Mouse (Mus musculus) spleen, adult 2 months (tissue): ENCODE measurements around the gene Adamts18. TPM values are rescaled to one million over a fixed set of nuclear protein-coding genes. Genes with fewer than 3 reads are reported as not detected.

Source experiments
- DNase-seq, 2 experiments: peaks; one replicate each; pipeline versions ENCODE4 v3.0.0 to v3.0.0-alpha.2; 2012 to 2021; ENCODE audit warnings: low spot score in 2 of 2, low read depth in 1 of 2
- H3K27ac ChIP-seq: fragments of 200-500 bp; 2 replicates; pipeline ENCODE4 v1.5.1; 2012; ENCODE audit warnings: low read length, inconsistent platforms; ENCODE audit not compliant: insufficient read depth
- H3K27me3 ChIP-seq: fragments of 200-500 bp; 2 replicates; pipeline ENCODE4 v1.6.1; 2012; ENCODE audit warnings: mild to moderate bottlenecking, moderate library complexity, low read length, inconsistent platforms; ENCODE audit not compliant: control insufficient read depth, insufficient read depth
- H3K36me3 ChIP-seq: fragments of 200-500 bp; 2 replicates; pipeline ENCODE4 v1.6.1; 2012; ENCODE audit warnings: mild to moderate bottlenecking, low read length, inconsistent platforms; ENCODE audit not compliant: control insufficient read depth, insufficient read depth
- H3K4me1 ChIP-seq: fragments of 200-500 bp; 2 replicates; pipeline ENCODE4 v1.6.1; 2011; ENCODE audit warnings: inconsistent platforms; ENCODE audit not compliant: control insufficient read depth, insufficient read depth, insufficient read length
- H3K4me3 ChIP-seq: fragments of 200-500 bp; 2 replicates; pipeline ENCODE4 v1.5.1; 2011; ENCODE audit warnings: mild to moderate bottlenecking, inconsistent platforms; ENCODE audit not compliant: insufficient read depth, insufficient read length; ENCODE audit errors: extremely low read depth
- CTCF ChIP-seq: fragments of 200-500 bp; IDR thresholded peaks from 2 replicates; pipeline ENCODE4 v1.5.1; 2011; ENCODE audit warnings: mild to moderate bottlenecking, inconsistent platforms; ENCODE audit not compliant: insufficient read depth, insufficient read length, insufficient replicate concordance; ENCODE audit errors: extremely low read depth
- POLR2A ChIP-seq: fragments of 200-500 bp; IDR thresholded peaks from 2 replicates; pipeline ENCODE4 v1.6.1; 2011; ENCODE audit warnings: low read depth, low read length, inconsistent platforms
- WGBS: fragments of 180-500 bp; shearing (Covaris S2); methylation state at CpG from one replicate; pipeline ENCODE4 v1.1.7; 2018; 5-methylcytosine and 5-hydroxymethylcytosine counted together
- polyA plus RNA-seq: library from polyadenylated mRNA; depleted of rRNA; stranded (reverse); fragments of >200 nt; gene quantifications from 2 replicates; pipeline ENCODE4 v1.2.3, GENCODE M21; 2012

Gene Adamts18
- polyA plus RNA-seq, 1 experiment = not detected

- H3K27ac ChIP-seq = no peak overlapping the region
- no peaks in the 10 kb centered on the region for H3K27me3 ChIP-seq
- no peak for DNase-seq
- H3K4me1 ChIP-seq = no peaks in the 10 kb centered on the region
- no peaks in the 10 kb centered on the region for H3K36me3 ChIP-seq
- no peak overlapping the region for H3K4me3 ChIP-seq
- 28% methylated on average over 5 of the region's 5 CpGs for WGBS
- TF ChIP-seq CTCF (no peak), POLR2A (no peak)
Observed at GRCm38 (mm10) chr8:113723873-113724538, 124.5 kb downstream of the Adamts18 start.

- Histone ChIP-seq H3K4me1 (no peaks in the 10 kb centered on the region), H3K4me3 (no peak overlapping the region), H3K36me3 (no peaks in the 10 kb centered on the region), H3K27me3 (no peaks in the 10 kb centered on the region), H3K27ac (no peak overlapping the region)
- WGBS = 84% methylated on average over 13 of the region's 13 CpGs
- DNase-seq = no peak
- TF ChIP-seq POLR2A (no peak), CTCF (no peak)
Observed at GRCm38 (mm10) chr8:113721459-113721858, 127.1 kb downstream of the Adamts18 start.

- WGBS = 71% methylated on average over 7 of the region's 7 CpGs
- DNase-seq = no peak
- Histone ChIP-seq H3K4me3 (no peak overlapping the region), H3K36me3 (no peaks in the 10 kb centered on the region), H3K27ac (no peak overlapping the region), H3K4me1 (no peaks in the 10 kb centered on the region), H3K27me3 (no peaks in the 10 kb centered on the region)
- TF ChIP-seq POLR2A (no peak), CTCF (no peak)
Observed at GRCm38 (mm10) chr8:113704968-113705367, 143.6 kb downstream of the Adamts18 start.

GRCm38 (mm10) chr8:113691622-113692343 is 156.8 kb downstream of the Adamts18 start:
- Histone ChIP-seq H3K4me1 (no peaks in the 10 kb centered on the region), H3K27ac (no peak overlapping the region), H3K4me3 (no peak overlapping the region), H3K27me3 (no peaks in the 10 kb centered on the region), H3K36me3 (no peaks in the 10 kb centered on the region)
- TF ChIP-seq POLR2A (no peak), CTCF (no peak)
- 88% methylated on average over 14 of the region's 14 CpGs for WGBS
- no peak for DNase-seq

- no peak for DNase-seq
- no peak overlapping the region for H3K27ac ChIP-seq
- no peak overlapping the region for H3K4me3 ChIP-seq
- TF ChIP-seq POLR2A = no peak
- TF ChIP-seq CTCF = no peak
- no peaks in the 10 kb centered on the region for H3K36me3 ChIP-seq
- WGBS = 49% methylated on average over 8 of the region's 8 CpGs
- no peaks in the 10 kb centered on the region for H3K4me1 ChIP-seq
- no peaks in the 10 kb centered on the region for H3K27me3 ChIP-seq
Observed at GRCm38 (mm10) chr8:113688543-113688915, 160.0 kb downstream of the Adamts18 start.

- TF ChIP-seq POLR2A = no peak
- no peak for TF ChIP-seq CTCF
- no peak for DNase-seq
- 50% methylated on average over 17 of the region's 17 CpGs for WGBS
- Histone ChIP-seq H3K4me1 (no peaks in the 10 kb centered on the region), H3K4me3 (no peak overlapping the region), H3K36me3 (no peaks in the 10 kb centered on the region), H3K27me3 (no peaks in the 10 kb centered on the region), H3K27ac (no peak overlapping the region)
Observed at GRCm38 (mm10) chr8:113687889-113688542, 160.5 kb downstream of the Adamts18 start.
